Comparison of ENCODE assay signal across 17 mouse cellular contexts in the genomic region with DNA sequence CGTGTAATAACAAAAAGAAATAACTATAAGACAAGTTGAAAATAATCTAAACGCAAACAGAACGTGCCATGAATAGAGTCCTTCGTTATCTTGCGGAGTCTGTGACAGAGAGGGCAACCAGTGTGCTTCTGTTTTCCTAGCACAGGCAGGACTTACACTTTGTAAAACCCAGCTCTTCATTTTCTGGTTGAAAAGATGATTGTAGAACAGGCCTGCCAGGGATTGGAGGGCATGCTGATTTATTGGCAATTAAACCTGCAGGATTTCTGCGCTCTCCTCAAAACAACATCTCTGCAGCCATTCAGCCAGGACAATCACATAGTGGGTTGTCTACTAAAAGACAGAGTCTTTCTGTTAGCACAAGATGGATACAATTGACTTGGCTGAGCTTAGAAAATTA. TPM values are rescaled to one million over a fixed set of nuclear protein-coding genes. Genes with fewer than 3 reads are reported as not detected.
A peak's percentile ranks its signal among the peaks of the same experiment; 100 is the strongest.
DNase-seq lines count a peak whose midpoint lies in the region; ATAC-seq lines count a peak whose summit lies in the region.
"Had no signal": no experiment of that assay in that cellular context is flagged by ENCODE, and none has a peak within 500 bp of the region (broad histone marks: within the 10 kb centered on the region; RNA-seq: fewer than 3 reads in every experiment).

No protein-coding gene starts in this region.

- no peaks in the 10 kb centered on the region for H3K27me3 ChIP-seq in midbrain, embryonic 14.5 days (ENCODE audit: control insufficient read depth, insufficient read depth, low read length)
- 0 out of 2 replicates have a peak, but pooled peaks cover 6% of the 10 kb centered on the region for H3K27me3 ChIP-seq in midbrain, embryonic 15.5 days (replicated peaks)
- peaks cover 22% of the 10 kb centered on the region for H3K27me3 ChIP-seq in neural tube, embryonic 13.5 days
- H3K27me3 ChIP-seq: CH12.LX; intestine, embryonic 15.5 days had no signal

- no peaks in the 10 kb centered on the region for H3K9me3 ChIP-seq in midbrain, embryonic 14.5 days (ENCODE audit: control insufficient read depth, low read length)
- no peaks in the 10 kb centered on the region for H3K9me3 ChIP-seq in midbrain, embryonic 15.5 days
- H3K9me3 ChIP-seq in neural tube, embryonic 13.5 days, result no peaks in the 10 kb centered on the region
- H3K9me3 ChIP-seq: embryonic facial prominence, embryonic 10.5 days; heart, embryonic 15.5 days; intestine, embryonic 15.5 days; limb, embryonic 13.5 days; megakaryocyte, embryonic 14.5 days had no signal

- no peak overlapping the region for H3K27ac ChIP-seq in midbrain, embryonic 14.5 days (replicated peaks; ENCODE audit: low read depth, low read length)
- no peak overlapping the region for H3K27ac ChIP-seq in midbrain, embryonic 15.5 days
- H3K27ac ChIP-seq in neural tube, embryonic 13.5 days (replicated peaks), result peak overlapping the region; percentile 54; the same call in 1 of the 2 replicates
- H3K27ac ChIP-seq: embryonic facial prominence, embryonic 10.5 days; heart, embryonic 15.5 days; intestine, embryonic 15.5 days; limb, embryonic 13.5 days had no signal

- H3K4me2 ChIP-seq in midbrain, embryonic 14.5 days (ENCODE audit: low read length), result no peak overlapping the region
- no peak overlapping the region for H3K4me2 ChIP-seq in midbrain, embryonic 15.5 days
- no peak overlapping the region for H3K4me2 ChIP-seq in neural tube, embryonic 13.5 days
- H3K4me2 ChIP-seq: heart, embryonic 15.5 days; intestine, embryonic 15.5 days; limb, embryonic 13.5 days had no signal

- WGBS in midbrain, embryonic 14.5 days, result 50% methylated on average over 6 of the region's 6 CpGs
- 35% methylated on average over 6 of the region's 6 CpGs for WGBS in midbrain, embryonic 15.5 days
- WGBS in neural tube, embryonic 13.5 days, result 18% methylated on average over 6 of the region's 6 CpGs

- no peak overlapping the region for H3K4me3 ChIP-seq in midbrain, embryonic 14.5 days (replicated peaks; ENCODE audit: low read depth, low read length)
- H3K4me3 ChIP-seq in midbrain, embryonic 15.5 days, result no peak overlapping the region
- H3K4me3 ChIP-seq in neural tube, embryonic 13.5 days, result no peak overlapping the region
- H3K4me3 ChIP-seq: embryonic facial prominence, embryonic 10.5 days; heart, embryonic 15.5 days; intestine, embryonic 15.5 days; limb, embryonic 13.5 days; megakaryocyte, embryonic 14.5 days had no signal

- peak; percentile 10 for DNase-seq in midbrain, embryonic 14.5 days
- peak; percentile 67 to 72 for DNase-seq in cerebellum, adult 18-20 months
- DNase-seq in cerebellum, postnatal 25 days, result peak; percentile 76 to 77
- DNase-seq in thymus, postnatal 36 days, result no peak
- DNase-seq in thymus, adult 18-20 months, result no peak
- DNase-seq: gastrocnemius, postnatal 36 days; kidney, postnatal 14 days; lung, adult 2 months had no signal

- no peak for ATAC-seq in midbrain, embryonic 14.5 days (ENCODE audit: low FRiP score, low TSS enrichment)
- ATAC-seq in midbrain, embryonic 15.5 days (replicated peaks), result no peak
- ATAC-seq in neural tube, embryonic 13.5 days (ENCODE audit: low read depth), result peak; percentile 48
- ATAC-seq: intestine, embryonic 15.5 days; Patski had no signal

- peaks cover 9% of the 10 kb centered on the region for H3K4me1 ChIP-seq in midbrain, embryonic 14.5 days (ENCODE audit: control insufficient read depth, insufficient read depth, low read length)
- H3K4me1 ChIP-seq in midbrain, embryonic 15.5 days, result peaks cover 24% of the 10 kb centered on the region
- peaks cover 43% of the 10 kb centered on the region for H3K4me1 ChIP-seq in neural tube, embryonic 13.5 days (replicated peaks)
- H3K4me1 ChIP-seq: heart, embryonic 15.5 days; intestine, embryonic 15.5 days; limb, embryonic 13.5 days had no signal

- H3K36me3 ChIP-seq in midbrain, embryonic 14.5 days (ENCODE audit: control insufficient read depth, insufficient read depth, low read length), result no peaks in the 10 kb centered on the region
- H3K36me3 ChIP-seq in midbrain, embryonic 15.5 days (replicated peaks), result no peaks in the 10 kb centered on the region
- no peaks in the 10 kb centered on the region for H3K36me3 ChIP-seq in neural tube, embryonic 13.5 days
- H3K36me3 ChIP-seq: embryonic facial prominence, embryonic 10.5 days; heart, embryonic 15.5 days; intestine, embryonic 15.5 days; limb, embryonic 13.5 days had no signal

- no peak overlapping the region for H3K9ac ChIP-seq in midbrain, embryonic 14.5 days (replicated peaks; ENCODE audit: low read length)
- H3K9ac ChIP-seq in midbrain, embryonic 15.5 days, result no peak overlapping the region
- no peak overlapping the region for H3K9ac ChIP-seq in neural tube, embryonic 13.5 days
- H3K9ac ChIP-seq: heart, embryonic 15.5 days; intestine, embryonic 15.5 days; limb, embryonic 13.5 days had no signal

RNA-seq across cellular contexts. Expression of a gene that starts 40.4 kb away (rescaled TPM):
- 7.7 and 9.8 TPM in 2 replicates for polyA plus RNA-seq in midbrain, embryonic 14.5 days (2014; fragmentation: Nextera tagmentation; extraction: Ambion mirVana)
- polyA plus RNA-seq in midbrain, embryonic 15.5 days (2015; fragmentation: Nextera tagmentation; extraction: Ambion mirVana), result 8.0 and 8.1 TPM in 2 replicates
- 9.7 and 10.3 TPM in 2 replicates for polyA plus RNA-seq in neural tube, embryonic 13.5 days (2015; fragmentation: Nextera tagmentation; extraction: Ambion mirVana)

Comparison
In these comparisons a context has a peak if more than half of its experiments do, and no peak if none do; other contexts are left out.
1. DNase-seq: peak in midbrain, embryonic 14.5 days (single experiment), cerebellum, adult 18-20 months (2 of 2) and cerebellum, postnatal 25 days (2 of 2); none in thymus, postnatal 36 days (0 of 2) and thymus, adult 18-20 months (0 of 2).